In the genomic region with DNA sequence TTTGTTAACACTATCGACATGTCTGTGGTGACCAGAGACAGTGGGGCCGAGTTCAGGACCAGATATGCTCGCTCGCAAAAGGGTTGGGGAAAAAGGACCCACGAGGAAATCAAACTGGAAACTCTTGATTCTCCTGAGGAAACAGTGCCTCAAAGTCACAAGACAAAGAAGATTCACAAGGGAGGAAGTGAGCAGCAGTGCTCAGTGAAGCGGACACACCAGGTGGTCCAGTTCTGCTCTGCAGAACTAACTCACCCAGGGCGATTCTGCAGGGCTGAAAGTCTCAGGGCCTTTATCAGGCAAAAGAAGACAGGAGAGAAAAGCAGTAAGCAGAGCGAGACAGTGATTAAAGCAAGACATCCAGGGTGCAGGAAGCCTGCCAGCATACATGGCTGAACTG, we compare ENCODE assay signal across 20 mouse cellular contexts.
A peak's percentile ranks its signal among the peaks of the same experiment; 100 is the strongest.
DNase-seq lines count a peak whose midpoint lies in the region; ATAC-seq and TF ChIP-seq lines count a peak whose summit lies in the region.
"Had no signal": no experiment of that assay in that cellular context is flagged by ENCODE, and none has a peak within 500 bp of the region (broad histone marks: within the 10 kb centered on the region; RNA-seq: fewer than 3 reads in every experiment).

No protein-coding gene starts in this region.

- ATAC-seq in kidney, embryonic 14.5 days (ENCODE audit: low FRiP score, low TSS enrichment): no peak
- ATAC-seq: forebrain, embryonic 13.5 days had no signal

- no peaks in the 10 kb centered on the region for H3K36me3 ChIP-seq in kidney, embryonic 14.5 days (ENCODE audit: control insufficient read depth, insufficient read depth, low read length)
- H3K36me3 ChIP-seq: hindbrain, embryonic 15.5 days; limb, embryonic 10.5 days; midbrain, embryonic 12.5 days had no signal

- H3K9ac ChIP-seq in kidney, embryonic 14.5 days (ENCODE audit: low read depth, low read length): no peak overlapping the region
- H3K9ac ChIP-seq: forebrain, embryonic 13.5 days; hindbrain, embryonic 15.5 days; midbrain, embryonic 12.5 days had no signal

- no peak overlapping the region for H3K4me2 ChIP-seq in kidney, embryonic 14.5 days (replicated peaks; ENCODE audit: low read depth, low read length)
- H3K4me2 ChIP-seq: forebrain, embryonic 13.5 days; hindbrain, embryonic 15.5 days; midbrain, embryonic 12.5 days had no signal

- DNase-seq in kidney, postnatal 14 days: no peak
- DNase-seq in A20 (ENCODE audit: low read depth, low spot score) (peak; percentile 92), ES-CJ7 (ENCODE audit: low read depth, low spot score) (peak; percentile 68)
- DNase-seq in skeletal muscle tissue, adult 2 months (ENCODE audit: low read depth, low spot score): peak; percentile 21
- DNase-seq in lung, adult 2 months: no peak
- DNase-seq in right cerebral cortex, adult 18-20 months: no peak
- DNase-seq: cerebellum, adult 18-20 months; cerebellum, postnatal 25 days; heart, postnatal 4 days; kidney, adult 11 months; liver; lung, postnatal 10 days; right cerebral cortex, postnatal 25 days had no signal

- TF ChIP-seq CTCF in lung, adult 2 months (IDR thresholded peaks at IDR 0.05; ENCODE audit: insufficient read depth, low read length): no peak

- no peaks in the 10 kb centered on the region for H3K9me3 ChIP-seq in kidney, embryonic 14.5 days (ENCODE audit: control insufficient read depth, low read length)
- H3K9me3 ChIP-seq: forebrain, embryonic 13.5 days; hindbrain, embryonic 15.5 days; limb, embryonic 10.5 days; midbrain, embryonic 12.5 days had no signal

- 0 out of 2 replicates have a peak overlapping the region, but pooled peaks have one; percentile 6 for H3K27ac ChIP-seq in kidney, embryonic 14.5 days (ENCODE audit: low read depth, low read length)
- H3K27ac ChIP-seq: forebrain, embryonic 13.5 days; hindbrain, embryonic 15.5 days; kidney, postnatal 0 days; left cerebral cortex, adult 2 months; limb, embryonic 10.5 days; midbrain, embryonic 12.5 days had no signal

- no peak overlapping the region for H3K4me3 ChIP-seq in kidney, embryonic 14.5 days (ENCODE audit: low read length)
- H3K4me3 ChIP-seq in lung, adult 2 months (replicated peaks; ENCODE audit: extremely low read depth, low read depth, low read length): no peak overlapping the region
- H3K4me3 ChIP-seq: forebrain, embryonic 13.5 days; hindbrain, embryonic 15.5 days; left cerebral cortex, adult 2 months; limb, embryonic 10.5 days; midbrain, embryonic 12.5 days had no signal

- H3K27me3 ChIP-seq in kidney, embryonic 14.5 days (ENCODE audit: control insufficient read depth, insufficient read depth, low read length): no peaks in the 10 kb centered on the region
- H3K27me3 ChIP-seq: forebrain, embryonic 13.5 days; hindbrain, embryonic 15.5 days had no signal

- TF ChIP-seq POLR2A in lung, adult 2 months (IDR thresholded peaks at IDR 0.05; ENCODE audit: borderline replicate concordance, extremely low read depth, low read depth, low read length): no peak

- peaks cover 11% of the 10 kb centered on the region; the same call in 1 of the 2 replicates for H3K4me1 ChIP-seq in kidney, embryonic 14.5 days (ENCODE audit: control insufficient read depth, insufficient read depth, low read length)
- H3K4me1 ChIP-seq in lung, adult 2 months (ENCODE audit: control insufficient read depth, insufficient read depth, low read length): peaks cover 3% of the 10 kb centered on the region
- H3K4me1 ChIP-seq: forebrain, embryonic 13.5 days; midbrain, embryonic 12.5 days had no signal

- 69% methylated on average over 8 of the region's 8 CpGs for WGBS in kidney, embryonic 14.5 days
- 80% methylated on average over 8 of the region's 8 CpGs for WGBS in lung, adult 2 months

Comparison
In these comparisons a context has a peak if more than half of its experiments do, and no peak if none do; other contexts are left out.
1. DNase-seq: peak in A20 (single experiment), ES-CJ7 (single experiment) and skeletal muscle tissue, adult 2 months (single experiment); none in kidney, postnatal 14 days (single experiment), lung, adult 2 months (single experiment) and right cerebral cortex, adult 18-20 months (single experiment).